Mouse (Mus musculus): ENCODE data around the gene Lmx1b. TPM values are rescaled to one million over a fixed set of nuclear protein-coding genes. Genes with fewer than 3 reads are reported as not detected.

The Lmx1b gene
- total and polyA plus RNA-seq, 3 experiments: not detected

- Histone ChIP-seq H3K9ac (ENCODE audit: insufficient read depth, low read depth) (no peak overlapping the region), H3K27me3 (replicated peaks) (peaks cover 92% of the 10 kb centered on the region), H3K27ac (ENCODE audit: insufficient read depth, low read depth) (no peak overlapping the region), H3K79me2 (replicated peaks; ENCODE audit: control insufficient read depth, extremely low read depth, insufficient read depth, poor library complexity, severe bottlenecking) (no peaks in the 10 kb centered on the region), H3K4me2 (ENCODE audit: insufficient read depth, low read depth, poor library complexity, severe bottlenecking) (no peak overlapping the region), H3K36me3 (replicated peaks in 1 of 2; ENCODE audit: control insufficient read depth in 1 of 2, insufficient read depth in 1 of 2, low read length in 1 of 2) (no peaks in the 10 kb centered on the region), H3K4me1 (ENCODE audit: control insufficient read depth in 1 of 2, insufficient read depth in 2 of 2) (peaks cover 0 to 2% of the 10 kb centered on the region in 2 experiments; a peak in 1 of 4 replicates), H3K4me3 (replicated peaks in 1 of 3; ENCODE audit: low read depth in 2 of 3, low read length in 2 of 3, poor library complexity in 1 of 3) (no peak overlapping the region), H3K9me3 (replicated peaks; ENCODE audit: low read length) (no peaks in the 10 kb centered on the region)
- DNase-seq (ENCODE audit: extremely low read depth): no peak
- in situ Hi-C loops (cut with MboI; ENCODE audit: low pct_ligation_motif_present, low pct_unique_long_range_greater_than_20kb, low sequenced_read_pairs): no loop called here
- dilution Hi-C loops (cut with MboI; ENCODE audit: extremely low pct_ligation_motif_present, extremely low pct_unique_long_range_greater_than_20kb, low sequenced_read_pairs): no loop called here
- TF ChIP-seq BHLHE40 (IDR thresholded peaks at IDR 0.05; ENCODE audit: low read depth, low read length) (no peak), E2F4 (IDR thresholded peaks at IDR 0.05; ENCODE audit: insufficient replicate concordance, low read depth, low read length) (no peak), POLR2A (IDR thresholded peaks at IDR 0.05; ENCODE audit: low read depth, low read length) (no peak), ZC3H11A (IDR thresholded peaks at IDR 0.05; ENCODE audit: low read depth, low read length) (no peak), CHD2 (IDR thresholded peaks at IDR 0.05; ENCODE audit: low read length) (no peak), MAX (IDR thresholded peaks at IDR 0.05; ENCODE audit: low read length) (no peak), NRF1 (IDR thresholded peaks at IDR 0.05; ENCODE audit: low read depth, low read length) (no peak), CTCF (conservative IDR thresholded peaks at IDR 0.05 in 1 of 2, IDR thresholded peaks at IDR 0.05 in 1 of 2; ENCODE audit: low read depth in 2 of 2, low read length in 2 of 2) (no peak), KAT2A (IDR thresholded peaks at IDR 0.05; ENCODE audit: insufficient replicate concordance, low read length) (no peak), MAZ (IDR thresholded peaks at IDR 0.05; ENCODE audit: low read depth, low read length) (no peak), GABPA (IDR thresholded peaks at IDR 0.05; ENCODE audit: insufficient replicate concordance, low read depth, low read length) (no peak), CHD1 (IDR thresholded peaks at IDR 0.05; ENCODE audit: low read depth, low read length) (no peak), ETS1 (conservative IDR thresholded peaks at IDR 0.05; ENCODE audit: low read depth, low read length) (no peak), MAFK (IDR thresholded peaks at IDR 0.05; ENCODE audit: insufficient replicate concordance, low read length) (no peak), RCOR1 (conservative IDR thresholded peaks at IDR 0.05; ENCODE audit: low read depth, low read length) (no peak)
Measured at GRCm38 (mm10) chr2:33581866-33582265, 58.4 kb downstream of the Lmx1b start.

- dilution Hi-C loops (cut with MboI; ENCODE audit: extremely low pct_ligation_motif_present, extremely low pct_unique_long_range_greater_than_20kb, low sequenced_read_pairs): no loop called here
- H3K9ac ChIP-seq (ENCODE audit: insufficient read depth, low read depth): no peak overlapping the region
- TF ChIP-seq BHLHE40 (IDR thresholded peaks at IDR 0.05; ENCODE audit: low read depth, low read length) (no peak), USF1 (IDR thresholded peaks at IDR 0.05; ENCODE audit: low read depth, low read length) (no peak), HCFC1 (IDR thresholded peaks at IDR 0.05; ENCODE audit: low read depth, low read length) (no peak)
- peaks cover 92% of the 10 kb centered on the region for H3K27me3 ChIP-seq (replicated peaks)
- DNase-seq (ENCODE audit: extremely low read depth): no peak
- no peaks in the 10 kb centered on the region for H3K36me3 ChIP-seq (replicated peaks in 1 of 2; ENCODE audit: control insufficient read depth in 1 of 2, insufficient read depth in 1 of 2, low read length in 1 of 2)
- in situ Hi-C loops (cut with MboI; ENCODE audit: low pct_ligation_motif_present, low pct_unique_long_range_greater_than_20kb, low sequenced_read_pairs): no loop called here
- H3K4me2 ChIP-seq (ENCODE audit: insufficient read depth, low read depth, poor library complexity, severe bottlenecking): no peak overlapping the region; the same call in 1 of the 2 replicates
- no peak overlapping the region for H3K4me3 ChIP-seq (replicated peaks in 1 of 3; ENCODE audit: low read depth in 2 of 3, low read length in 2 of 3, poor library complexity in 1 of 3)
- no peaks in the 10 kb centered on the region for H3K79me2 ChIP-seq (replicated peaks; ENCODE audit: control insufficient read depth, extremely low read depth, insufficient read depth, poor library complexity, severe bottlenecking)
- peaks cover 0 to 2% of the 10 kb centered on the region in 2 experiments; a peak in 1 of 4 replicates for H3K4me1 ChIP-seq (ENCODE audit: control insufficient read depth in 1 of 2, insufficient read depth in 2 of 2)
- H3K27ac ChIP-seq (ENCODE audit: insufficient read depth, low read depth): no peak overlapping the region
- no peaks in the 10 kb centered on the region for H3K9me3 ChIP-seq (replicated peaks; ENCODE audit: low read length)
Measured at GRCm38 (mm10) chr2:33581449-33581777, 58.9 kb downstream of the Lmx1b start.
